Mouse (Mus musculus): ENCODE results near the gene H60b.

DNA sequence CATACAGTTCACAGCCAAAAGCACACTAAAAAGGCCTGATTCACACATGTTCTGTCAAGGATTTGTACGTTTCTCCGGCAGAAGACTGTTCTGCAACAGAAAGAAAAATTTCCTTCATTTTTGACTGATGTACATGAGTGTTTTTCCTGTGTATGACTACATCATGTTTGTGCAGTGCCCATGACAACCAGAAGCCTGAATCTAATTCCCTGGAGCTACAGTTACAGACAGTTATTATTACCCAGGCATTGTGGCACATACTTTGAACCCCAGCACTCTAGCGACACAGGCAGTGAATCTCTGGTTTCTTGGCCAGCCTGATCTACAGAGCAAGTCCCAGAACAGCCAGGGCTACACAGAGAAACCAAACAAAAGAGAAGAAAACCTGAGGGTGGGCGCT, 147.4 kb downstream of the H60b start:
- TF ChIP-seq ZC3H11A (IDR thresholded peaks at IDR 0.05; ENCODE audit: borderline replicate concordance, low read depth, low read length) (no peak), MAFK (IDR thresholded peaks at IDR 0.05; ENCODE audit: insufficient read depth, low read depth, low read length) (no peak), ZNF384 (IDR thresholded peaks at IDR 0.05; ENCODE audit: low read depth, low read length) (no peak), CHD2 (IDR thresholded peaks at IDR 0.05; ENCODE audit: low read depth, low read length) (no peak), HCFC1 (IDR thresholded peaks at IDR 0.05; ENCODE audit: borderline replicate concordance, insufficient read depth, low read length) (no peak)
